Mouse (Mus musculus): Measurements from ENCODE around the gene Ecel1. TPM values are rescaled to one million over a fixed set of nuclear protein-coding genes. Genes with fewer than 3 reads are reported as not detected.
A peak's percentile ranks its signal among the peaks of the same experiment; 100 is the strongest.

Gene Ecel1
- polyA plus RNA-seq, 1 experiment from 2014 or later = 5.1 TPM

DNA sequence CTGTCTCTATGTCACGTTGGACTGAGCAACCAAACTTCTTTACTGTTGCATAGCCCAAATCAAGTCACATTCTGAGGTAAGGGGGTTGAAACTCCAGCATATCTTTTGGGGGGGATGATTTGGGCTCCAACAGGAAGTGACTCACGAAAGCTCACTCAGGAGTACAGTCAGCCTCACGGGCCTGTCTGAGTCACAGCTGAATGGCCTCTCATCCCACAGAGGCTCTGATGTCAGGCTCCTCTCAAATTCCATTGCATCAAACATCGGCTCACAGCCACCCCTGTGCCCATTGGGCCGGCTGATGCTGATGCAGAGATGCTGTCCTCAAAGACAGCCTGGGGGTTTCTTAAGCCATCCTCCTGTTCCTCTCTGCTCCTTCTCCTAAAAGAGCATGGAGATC lies 24.6 kb upstream of the Ecel1 start:
- no peaks in the 10 kb centered on the region for H3K36me3 ChIP-seq (ENCODE audit: control insufficient read depth, insufficient read depth, low read length)
- peaks cover 8% of the 10 kb centered on the region; the same call in 1 of the 2 replicates for H3K4me1 ChIP-seq (ENCODE audit: control insufficient read depth, insufficient read depth, low read length)
- no peak overlapping the region for H3K9ac ChIP-seq (replicated peaks; ENCODE audit: low read length)
- DNase-seq (no peak), ATAC-seq (ENCODE audit: low FRiP score, low TSS enrichment) (no peak)
- no peaks in the 10 kb centered on the region for H3K9me3 ChIP-seq (ENCODE audit: control insufficient read depth, low read length)
- WGBS = 60% methylated on average over 5 of the region's 5 CpGs
- H3K27ac ChIP-seq (replicated peaks; ENCODE audit: low read depth, low read length) = no peak overlapping the region
- H3K4me2 ChIP-seq (ENCODE audit: low read length) = no peak overlapping the region
- peaks cover 22% of the 10 kb centered on the region for H3K27me3 ChIP-seq (ENCODE audit: control insufficient read depth, insufficient read depth, low read length)
- H3K4me3 ChIP-seq (replicated peaks; ENCODE audit: low read depth, low read length) = no peak overlapping the region

GRCm38 (mm10) chr1:87175852-87176292 lies 19.6 kb upstream of the Ecel1 start:
- no peak overlapping the region for H3K27ac ChIP-seq (replicated peaks; ENCODE audit: low read depth, low read length)
- ATAC-seq (ENCODE audit: low FRiP score, low TSS enrichment) = peak; percentile 83
- no peak overlapping the region for H3K4me3 ChIP-seq (replicated peaks; ENCODE audit: low read depth, low read length)
- peak; percentile 88 for DNase-seq
- peak overlapping the region; percentile 21; the same call in 1 of the 2 replicates for H3K4me2 ChIP-seq (ENCODE audit: low read length)
- whole genome bisulfite sequencing = 4% methylated on average over 11 of the region's 11 CpGs
- H3K4me1 ChIP-seq (ENCODE audit: control insufficient read depth, insufficient read depth, low read length) = peaks cover 25% of the 10 kb centered on the region
- H3K27me3 ChIP-seq (ENCODE audit: control insufficient read depth, insufficient read depth, low read length) = no peaks in the 10 kb centered on the region
- no peaks in the 10 kb centered on the region for H3K9me3 ChIP-seq (ENCODE audit: control insufficient read depth, low read length)
- H3K9ac ChIP-seq (replicated peaks; ENCODE audit: low read length) = no peak overlapping the region; the same call in 1 of the 2 replicates
- H3K36me3 ChIP-seq (ENCODE audit: control insufficient read depth, insufficient read depth, low read length) = no peaks in the 10 kb centered on the region

GRCm38 (mm10) chr1:87174006-87174955 lies 18.0 kb upstream of the Ecel1 start:
- Histone ChIP-seq H3K4me2 (ENCODE audit: low read length) (no peak overlapping the region), H3K36me3 (ENCODE audit: control insufficient read depth, insufficient read depth, low read length) (no peaks in the 10 kb centered on the region), H3K27ac (replicated peaks; ENCODE audit: low read depth, low read length) (no peak overlapping the region), H3K9ac (replicated peaks; ENCODE audit: low read length) (no peak overlapping the region), H3K4me1 (ENCODE audit: control insufficient read depth, insufficient read depth, low read length) (peaks cover 39% of the 10 kb centered on the region), H3K9me3 (ENCODE audit: control insufficient read depth, low read length) (no peaks in the 10 kb centered on the region), H3K27me3 (ENCODE audit: control insufficient read depth, insufficient read depth, low read length) (no peaks in the 10 kb centered on the region), H3K4me3 (replicated peaks; ENCODE audit: low read depth, low read length) (no peak overlapping the region)
- ATAC-seq (ENCODE audit: low FRiP score, low TSS enrichment) (no peak), DNase-seq (peak; percentile 83)
- WGBS = 23% methylated on average over 28 of the region's 28 CpGs

- Histone ChIP-seq H3K9me3 (ENCODE audit: control insufficient read depth, low read length) (no peaks in the 10 kb centered on the region), H3K9ac (replicated peaks; ENCODE audit: low read length) (no peak overlapping the region), H3K4me2 (ENCODE audit: low read length) (no peak overlapping the region), H3K4me1 (ENCODE audit: control insufficient read depth, insufficient read depth, low read length) (peaks cover 45% of the 10 kb centered on the region), H3K27ac (replicated peaks; ENCODE audit: low read depth, low read length) (no peak overlapping the region), H3K4me3 (replicated peaks; ENCODE audit: low read depth, low read length) (no peak overlapping the region), H3K27me3 (ENCODE audit: control insufficient read depth, insufficient read depth, low read length) (no peaks in the 10 kb centered on the region), H3K36me3 (ENCODE audit: control insufficient read depth, insufficient read depth, low read length) (no peaks in the 10 kb centered on the region)
- DNase-seq (no peak), ATAC-seq (ENCODE audit: low FRiP score, low TSS enrichment) (no peak)
- 26% methylated on average over 9 of the region's 9 CpGs for WGBS
Observed at GRCm38 (mm10) chr1:87172316-87172715, 16.0 kb upstream of the Ecel1 start.

GRCm38 (mm10) chr1:87171312-87171711 lies 15.0 kb upstream of the Ecel1 start:
- WGBS = 93% methylated on average over 1 of the region's 1 CpGs

GRCm38 (mm10) chr1:87170458-87170857 lies 14.1 kb upstream of the Ecel1 start:
- Histone ChIP-seq H3K4me2 (ENCODE audit: low read length) (no peak overlapping the region), H3K27me3 (ENCODE audit: control insufficient read depth, insufficient read depth, low read length) (no peaks in the 10 kb centered on the region), H3K27ac (replicated peaks; ENCODE audit: low read depth, low read length) (no peak overlapping the region), H3K9me3 (ENCODE audit: control insufficient read depth, low read length) (no peaks in the 10 kb centered on the region), H3K4me3 (replicated peaks; ENCODE audit: low read depth, low read length) (no peak overlapping the region), H3K36me3 (ENCODE audit: control insufficient read depth, insufficient read depth, low read length) (no peaks in the 10 kb centered on the region), H3K4me1 (ENCODE audit: control insufficient read depth, insufficient read depth, low read length) (peaks cover 36% of the 10 kb centered on the region), H3K9ac (replicated peaks; ENCODE audit: low read length) (no peak overlapping the region)
- ATAC-seq (ENCODE audit: low FRiP score, low TSS enrichment) (peak; percentile 51; the same call in 1 of the 2 replicates), DNase-seq (peak; percentile 46)
- WGBS = 10% methylated on average over 19 of the region's 19 CpGs

More at GRCm38 (mm10) chr1:87171312-87171711, 15.0 kb upstream of the Ecel1 start:
- Histone ChIP-seq H3K36me3 (ENCODE audit: control insufficient read depth, insufficient read depth, low read length) (no peaks in the 10 kb centered on the region), H3K27me3 (ENCODE audit: control insufficient read depth, insufficient read depth, low read length) (no peaks in the 10 kb centered on the region), H3K4me3 (replicated peaks; ENCODE audit: low read depth, low read length) (no peak overlapping the region), H3K4me2 (ENCODE audit: low read length) (no peak overlapping the region), H3K27ac (replicated peaks; ENCODE audit: low read depth, low read length) (no peak overlapping the region), H3K4me1 (ENCODE audit: control insufficient read depth, insufficient read depth, low read length) (peaks cover 44% of the 10 kb centered on the region), H3K9me3 (ENCODE audit: control insufficient read depth, low read length) (no peaks in the 10 kb centered on the region), H3K9ac (replicated peaks; ENCODE audit: low read length) (no peak overlapping the region)
- ATAC-seq (ENCODE audit: low FRiP score, low TSS enrichment) (no peak), DNase-seq (peak; percentile 57)

DNA sequence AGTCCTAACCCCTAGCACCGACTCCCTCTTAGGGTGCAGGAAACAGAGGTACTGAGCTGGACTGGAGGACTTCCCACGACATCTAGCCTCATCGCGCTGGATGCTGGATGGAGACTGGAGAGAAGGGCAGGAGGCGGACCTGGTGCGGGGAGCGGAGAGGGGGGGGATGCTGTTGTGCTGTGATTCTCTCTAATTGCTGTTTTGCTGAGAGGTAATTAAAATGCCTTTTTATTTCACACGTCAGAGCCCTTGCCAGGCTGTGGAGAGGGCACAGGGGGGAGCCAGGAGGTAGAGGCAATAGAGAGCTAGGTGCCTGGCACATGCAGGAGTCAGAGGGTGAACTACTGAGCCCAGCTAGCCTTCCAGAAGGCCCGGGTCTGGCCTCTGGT lies 8.5 kb upstream of the Ecel1 start:
- Histone ChIP-seq H3K27ac (replicated peaks; ENCODE audit: low read depth, low read length) (0 out of 2 replicates have a peak overlapping the region, but pooled peaks have one; percentile 6), H3K9ac (replicated peaks; ENCODE audit: low read length) (no peak overlapping the region), H3K36me3 (ENCODE audit: control insufficient read depth, insufficient read depth, low read length) (no peaks in the 10 kb centered on the region), H3K27me3 (ENCODE audit: control insufficient read depth, insufficient read depth, low read length) (no peaks in the 10 kb centered on the region), H3K4me3 (replicated peaks; ENCODE audit: low read depth, low read length) (no peak overlapping the region), H3K9me3 (ENCODE audit: control insufficient read depth, low read length) (no peaks in the 10 kb centered on the region), H3K4me1 (ENCODE audit: control insufficient read depth, insufficient read depth, low read length) (peaks cover 15% of the 10 kb centered on the region), H3K4me2 (ENCODE audit: low read length) (no peak overlapping the region)
- 54% methylated on average over 9 of the region's 9 CpGs for WGBS
- no peak for ATAC-seq (ENCODE audit: low FRiP score, low TSS enrichment)
- DNase-seq = no peak

GRCm38 (mm10) chr1:87164164-87164795 lies 8.0 kb upstream of the Ecel1 start:
- Histone ChIP-seq H3K4me1 (ENCODE audit: control insufficient read depth, insufficient read depth, low read length) (peaks cover 10% of the 10 kb centered on the region; the same call in 1 of the 2 replicates), H3K27ac (replicated peaks; ENCODE audit: low read depth, low read length) (0 out of 2 replicates have a peak overlapping the region, but pooled peaks have one; percentile 6), H3K9me3 (ENCODE audit: control insufficient read depth, low read length) (no peaks in the 10 kb centered on the region), H3K4me2 (ENCODE audit: low read length) (no peak overlapping the region), H3K9ac (replicated peaks; ENCODE audit: low read length) (no peak overlapping the region), H3K4me3 (replicated peaks; ENCODE audit: low read depth, low read length) (no peak overlapping the region), H3K36me3 (ENCODE audit: control insufficient read depth, insufficient read depth, low read length) (no peaks in the 10 kb centered on the region), H3K27me3 (ENCODE audit: control insufficient read depth, insufficient read depth, low read length) (no peaks in the 10 kb centered on the region)
- 43% methylated on average over 11 of the region's 11 CpGs for WGBS
- DNase-seq (no peak), ATAC-seq (ENCODE audit: low FRiP score, low TSS enrichment) (no peak)

Data from midbrain, embryonic 14.5 days (tissue).